Mouse (Mus musculus): ENCODE results near the gene Lrrc27.

Gene Lrrc27

GRCm38 (mm10) chr7:139239432-139239831 is 26.6 kb downstream of the Lrrc27 start:
- ATAC-seq (ENCODE audit: low TSS enrichment) = no peak

GRCm38 (mm10) chr7:139246086-139246485 is 33.3 kb downstream of the Lrrc27 start:
- no peak for ATAC-seq (ENCODE audit: low TSS enrichment)

- ATAC-seq (ENCODE audit: low TSS enrichment) = peak; percentile 58
Observed at GRCm38 (mm10) chr7:139246931-139247880, 34.4 kb downstream of the Lrrc27 start.

- peak; percentile 57 for ATAC-seq (ENCODE audit: low TSS enrichment)
Observed at GRCm38 (mm10) chr7:139247881-139248614, 35.3 kb downstream of the Lrrc27 start, which contains the start of gene Pwwp2b. TSS of gene Pwwp2b (plus strand) at chr7:139248482.

GRCm38 (mm10) chr7:139248615-139249405 is 36.0 kb downstream of the Lrrc27 start:
- no peak for ATAC-seq (ENCODE audit: low TSS enrichment)

- ATAC-seq (ENCODE audit: low TSS enrichment) = no peak
Observed at GRCm38 (mm10) chr7:139249406-139250210, 36.8 kb downstream of the Lrrc27 start.

- no peak for ATAC-seq (ENCODE audit: low TSS enrichment)
Observed at GRCm38 (mm10) chr7:139251881-139252301, 39.1 kb downstream of the Lrrc27 start.

GRCm38 (mm10) chr7:139252566-139252965 is 39.8 kb downstream of the Lrrc27 start:
- ATAC-seq (ENCODE audit: low TSS enrichment) = no peak

- ATAC-seq (ENCODE audit: low TSS enrichment) = no peak
Observed at GRCm38 (mm10) chr7:139252986-139253385, 40.2 kb downstream of the Lrrc27 start.

GRCm38 (mm10) chr7:139253462-139253861 is 40.7 kb downstream of the Lrrc27 start:
- no peak for ATAC-seq (ENCODE audit: low TSS enrichment)

- ATAC-seq (ENCODE audit: low TSS enrichment) = no peak
Observed at GRCm38 (mm10) chr7:139254626-139255025, 41.8 kb downstream of the Lrrc27 start.

GRCm38 (mm10) chr7:139257752-139258542 is 45.2 kb downstream of the Lrrc27 start:
- no peak for ATAC-seq (ENCODE audit: low TSS enrichment)

- ATAC-seq (ENCODE audit: low TSS enrichment) = no peak
Observed at GRCm38 (mm10) chr7:139264337-139264736, 51.5 kb downstream of the Lrrc27 start.

GRCm38 (mm10) chr7:139265634-139266033 is 52.8 kb downstream of the Lrrc27 start:
- ATAC-seq (ENCODE audit: low TSS enrichment) = no peak

- ATAC-seq (ENCODE audit: low TSS enrichment) = no peak
Observed at GRCm38 (mm10) chr7:139266431-139266830, 53.6 kb downstream of the Lrrc27 start.

GRCm38 (mm10) chr7:139266886-139267870 is 54.4 kb downstream of the Lrrc27 start:
- no peak for ATAC-seq (ENCODE audit: low TSS enrichment)

GRCm38 (mm10) chr7:139270738-139271137 is 58.0 kb downstream of the Lrrc27 start:
- ATAC-seq (ENCODE audit: low TSS enrichment) = no peak

- ATAC-seq (ENCODE audit: low TSS enrichment) = peak; percentile 88
Observed at GRCm38 (mm10) chr7:139271871-139272270, 59.1 kb downstream of the Lrrc27 start.

Data from frontal cortex, adult (tissue).